Mouse (Mus musculus) hindbrain, postnatal 0 days (tissue): ENCODE data around the gene Lrrc15. TPM values are rescaled to one million over a fixed set of nuclear protein-coding genes. Genes with fewer than 3 reads are reported as not detected.

ENCODE experiments used
- ATAC-seq: fragments of 200-750 bp; cut with Nextera tagmentation; 2 replicates; pipeline ENCODE4 v1.8.0; 2017; ENCODE audit warnings: mild to moderate bottlenecking, moderate TSS enrichment, moderate library complexity
- DNase-seq: peaks from one replicate; pipeline ENCODE4 v3.0.0-alpha.2; 2015; ENCODE audit warnings: low spot score
- H3K27ac ChIP-seq: fragments of 300-500 bp; sonication (generic); 2 replicates; pipeline ENCODE4 v1.5.1; 2014; ENCODE audit warnings: mild to moderate bottlenecking
- H3K27me3 ChIP-seq: fragments of 300-500 bp; sonication (generic); 2 replicates; pipeline ENCODE4 v1.6.1; 2014; ENCODE audit warnings: low read length, mixed read lengths; ENCODE audit not compliant: insufficient read depth
- H3K36me3 ChIP-seq: fragments of 300-500 bp; sonication (generic); 2 replicates; pipeline ENCODE4 v1.6.1; 2014; ENCODE audit warnings: low read length, mixed read lengths; ENCODE audit not compliant: insufficient read depth
- H3K4me1 ChIP-seq: fragments of 300-500 bp; sonication (generic); 2 replicates; pipeline ENCODE4 v1.6.1; 2014; ENCODE audit warnings: antibody characterized with exemption, low read length, mixed read lengths; ENCODE audit not compliant: insufficient read depth
- H3K4me2 ChIP-seq: fragments of 300-500 bp; sonication (generic); 2 replicates; pipeline ENCODE4 v1.6.1; 2014; ENCODE audit warnings: low read depth, mild to moderate bottlenecking, low read length, moderate library complexity, mixed read lengths
- H3K4me3 ChIP-seq: fragments of 300-500 bp; sonication (generic); 2 replicates; pipeline ENCODE4 v1.5.1; 2014; ENCODE audit warnings: low read length
- H3K9ac ChIP-seq: fragments of 300-500 bp; sonication (generic); replicated peaks from 2 replicates; pipeline ENCODE4 v1.6.1; 2014; ENCODE audit warnings: mild to moderate bottlenecking, low read length, moderate library complexity, mixed read lengths
- H3K9me3 ChIP-seq: fragments of 300-500 bp; sonication (generic); 2 replicates; pipeline ENCODE4 v1.6.1; 2016; ENCODE audit warnings: low read length, mixed read lengths
- CTCF ChIP-seq: IDR thresholded peaks from 2 replicates; pipeline ENCODE4 v1.5.1; 2016; ENCODE audit warnings: antibody characterized with exemption, control low read depth, low read depth
- WGBS: fragments of 180-500 bp; shearing (Covaris S2); extraction: QIAGEN DNeasy Blood & Tissue Kit; methylation state at CpG from one replicate; pipeline ENCODE4 v1.1.7; 2014; 5-methylcytosine and 5-hydroxymethylcytosine counted together
- polyA plus RNA-seq: library from polyadenylated mRNA; unstranded; fragments of >200 nt; fragmentation: Nextera tagmentation; extraction: Ambion mirVana; gene quantifications from 2 replicates; pipeline ENCODE4 v1.2.1, GENCODE M21; 2015
- total RNA-seq: library from RNA; depleted of rRNA; stranded (reverse); fragments of >200 nt; gene quantifications from 2 replicates; pipeline ENCODE4 v1.2.3, GENCODE M21; 2014

Gene Lrrc15
- total and polyA plus RNA-seq, 2 experiments from 2014 or later = 0.09 to 0.16 TPM

DNA sequence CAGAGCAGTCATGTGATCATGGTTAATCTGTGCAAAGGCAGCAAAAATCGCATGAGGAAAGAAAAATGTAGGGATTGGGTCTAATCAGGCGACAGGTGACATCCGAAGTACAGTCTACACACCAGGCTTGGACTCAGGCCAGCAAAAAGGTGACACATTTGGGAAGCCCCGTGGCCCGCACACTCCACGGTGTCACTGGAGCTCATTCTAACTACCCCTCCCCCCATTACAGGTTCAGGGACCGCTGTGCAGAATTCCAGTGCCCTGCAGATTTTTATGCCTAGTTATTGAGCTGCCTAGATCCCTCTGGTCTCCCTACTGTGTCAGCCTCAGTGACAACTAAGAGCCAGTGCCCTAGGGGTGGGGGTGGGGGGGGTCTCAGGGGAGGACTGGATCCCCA is 14.4 kb upstream of the Lrrc15 start:
- H3K27ac ChIP-seq = no peak overlapping the region
- no peak overlapping the region for H3K9ac ChIP-seq
- no peak for TF ChIP-seq CTCF
- no peaks in the 10 kb centered on the region for H3K4me1 ChIP-seq
- WGBS = 87% methylated on average over 7 of the region's 7 CpGs
- no peak for ATAC-seq
- H3K4me2 ChIP-seq = no peak overlapping the region
- H3K27me3 ChIP-seq = no peaks in the 10 kb centered on the region
- no peaks in the 10 kb centered on the region for H3K36me3 ChIP-seq
- no peak for DNase-seq
- no peak overlapping the region for H3K4me3 ChIP-seq
- no peaks in the 10 kb centered on the region for H3K9me3 ChIP-seq

DNA sequence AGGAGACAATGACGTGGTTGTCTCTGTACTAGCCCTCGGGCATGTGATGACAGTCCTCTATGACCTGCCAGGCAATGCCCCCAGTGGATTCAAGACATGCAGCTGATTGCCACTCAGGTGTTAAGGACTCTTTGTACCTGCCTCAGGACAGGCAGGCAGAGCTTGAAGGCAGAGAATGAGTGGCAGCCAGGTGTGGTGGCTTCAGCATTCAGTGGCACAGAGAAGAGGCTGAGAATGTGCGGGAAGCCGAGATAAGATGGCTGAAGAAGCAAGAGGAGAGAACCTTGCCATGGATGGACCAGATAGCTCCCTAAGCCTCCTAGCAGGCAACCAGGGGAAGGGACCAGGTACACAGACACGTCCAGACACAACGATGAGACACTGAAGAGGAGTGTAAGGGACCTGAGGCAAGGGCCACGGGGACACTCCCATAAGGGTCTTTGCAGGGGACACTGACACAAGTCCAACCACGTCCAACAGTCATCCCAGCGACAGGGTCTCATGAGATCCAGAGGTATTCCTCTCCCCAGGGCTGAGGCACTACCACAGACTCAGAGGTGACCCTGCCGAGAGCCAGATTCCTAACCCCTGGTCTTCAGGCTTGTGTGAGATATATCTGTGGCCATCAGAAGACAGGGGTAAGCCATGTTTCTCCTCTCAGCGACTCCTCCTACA is 13.7 kb upstream of the Lrrc15 start:
- Histone ChIP-seq H3K27me3 (no peaks in the 10 kb centered on the region), H3K4me3 (no peak overlapping the region), H3K9ac (no peak overlapping the region), H3K4me2 (no peak overlapping the region), H3K36me3 (no peaks in the 10 kb centered on the region), H3K9me3 (no peaks in the 10 kb centered on the region), H3K27ac (no peak overlapping the region), H3K4me1 (no peaks in the 10 kb centered on the region)
- no peak for DNase-seq
- WGBS = 91% methylated on average over 11 of the region's 11 CpGs
- TF ChIP-seq CTCF = no peak
- no peak for ATAC-seq

DNA sequence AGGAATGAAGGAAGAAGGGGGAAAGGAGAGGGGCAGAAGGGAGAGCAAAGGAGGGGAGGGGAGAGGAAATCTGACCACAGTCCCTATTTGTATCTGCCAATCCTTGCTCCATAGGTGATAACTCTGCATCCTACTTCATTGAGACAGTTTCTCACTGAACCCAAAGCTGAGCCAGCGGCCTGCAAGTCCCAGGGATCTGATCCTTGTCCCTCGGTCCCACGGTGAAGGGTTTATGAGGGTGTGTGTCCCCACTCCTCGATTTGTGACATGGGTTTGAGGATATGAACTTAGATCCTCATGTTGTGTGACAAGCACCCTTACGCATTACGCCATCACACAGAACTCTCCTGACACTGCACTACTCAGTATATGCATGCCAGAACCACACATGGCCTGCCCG is 12.1 kb upstream of the Lrrc15 start:
- TF ChIP-seq CTCF = no peak
- Histone ChIP-seq H3K27me3 (no peaks in the 10 kb centered on the region), H3K9ac (no peak overlapping the region), H3K27ac (no peak overlapping the region), H3K4me3 (no peak overlapping the region), H3K4me1 (no peaks in the 10 kb centered on the region), H3K4me2 (no peak overlapping the region), H3K9me3 (no peaks in the 10 kb centered on the region), H3K36me3 (no peaks in the 10 kb centered on the region)
- no peak for ATAC-seq
- DNase-seq = no peak
- WGBS = 92% methylated on average over 7 of the region's 7 CpGs

DNA sequence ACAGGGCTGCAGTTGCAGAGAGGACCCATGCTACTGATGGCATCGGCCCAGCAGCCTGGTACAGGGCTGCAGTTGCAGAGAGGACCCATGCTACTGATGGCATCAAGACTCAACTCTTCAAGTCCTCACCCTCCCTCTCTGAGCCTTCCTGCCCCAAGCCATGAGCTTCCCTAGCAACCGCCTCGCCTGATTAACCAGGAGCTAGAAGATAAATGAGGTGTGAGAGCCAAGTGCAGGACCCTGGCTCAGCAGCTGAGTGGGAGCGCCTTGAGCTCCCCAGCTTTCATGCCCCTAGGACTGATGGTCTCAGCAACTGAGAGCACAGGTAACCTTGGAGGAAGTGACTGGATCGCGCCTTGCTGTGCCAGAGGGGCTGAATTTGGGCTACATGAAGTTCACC is 7.4 kb upstream of the Lrrc15 start:
- DNase-seq = peak; percentile 68
- TF ChIP-seq CTCF = no peak
- WGBS = 65% methylated on average over 6 of the region's 6 CpGs

DNA sequence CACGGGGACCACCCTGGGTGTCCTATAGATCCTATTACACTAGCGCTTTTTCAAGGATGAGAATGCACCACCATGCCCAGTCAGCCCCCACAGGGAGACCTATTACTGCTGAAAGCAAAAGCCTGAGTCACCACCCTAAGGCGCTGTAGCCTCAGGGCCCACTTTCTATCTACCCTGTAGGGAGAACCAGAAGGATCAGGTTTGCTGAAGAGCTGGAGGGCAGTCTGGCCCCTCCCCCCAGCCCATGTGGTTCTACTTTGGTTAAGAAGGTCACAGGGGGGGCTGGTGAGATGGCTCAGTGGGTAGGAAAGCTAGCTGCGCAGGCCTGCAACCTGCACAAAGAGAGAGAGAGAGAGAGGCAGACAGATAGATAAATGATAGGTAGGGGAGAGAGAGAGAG is 2.6 kb upstream of the Lrrc15 start:
- Histone ChIP-seq H3K4me2 (no peak overlapping the region), H3K4me3 (no peak overlapping the region), H3K4me1 (no peaks in the 10 kb centered on the region), H3K9ac (no peak overlapping the region), H3K27me3 (peaks cover 9% of the 10 kb centered on the region; the same call in 1 of the 2 replicates), H3K27ac (no peak overlapping the region), H3K9me3 (no peaks in the 10 kb centered on the region), H3K36me3 (no peaks in the 10 kb centered on the region)
- DNase-seq (no peak), ATAC-seq (no peak)
- 63% methylated on average over 4 of the region's 4 CpGs for WGBS
- no peak for TF ChIP-seq CTCF

More for the DNA sequence above, 7.4 kb upstream of the Lrrc15 start:
- Histone ChIP-seq H3K27ac (no peak overlapping the region), H3K9me3 (no peaks in the 10 kb centered on the region), H3K36me3 (no peaks in the 10 kb centered on the region), H3K27me3 (no peaks in the 10 kb centered on the region), H3K4me1 (no peaks in the 10 kb centered on the region), H3K4me2 (no peak overlapping the region), H3K4me3 (no peak overlapping the region), H3K9ac (no peak overlapping the region)
- peak; percentile 53 for ATAC-seq

DNA sequence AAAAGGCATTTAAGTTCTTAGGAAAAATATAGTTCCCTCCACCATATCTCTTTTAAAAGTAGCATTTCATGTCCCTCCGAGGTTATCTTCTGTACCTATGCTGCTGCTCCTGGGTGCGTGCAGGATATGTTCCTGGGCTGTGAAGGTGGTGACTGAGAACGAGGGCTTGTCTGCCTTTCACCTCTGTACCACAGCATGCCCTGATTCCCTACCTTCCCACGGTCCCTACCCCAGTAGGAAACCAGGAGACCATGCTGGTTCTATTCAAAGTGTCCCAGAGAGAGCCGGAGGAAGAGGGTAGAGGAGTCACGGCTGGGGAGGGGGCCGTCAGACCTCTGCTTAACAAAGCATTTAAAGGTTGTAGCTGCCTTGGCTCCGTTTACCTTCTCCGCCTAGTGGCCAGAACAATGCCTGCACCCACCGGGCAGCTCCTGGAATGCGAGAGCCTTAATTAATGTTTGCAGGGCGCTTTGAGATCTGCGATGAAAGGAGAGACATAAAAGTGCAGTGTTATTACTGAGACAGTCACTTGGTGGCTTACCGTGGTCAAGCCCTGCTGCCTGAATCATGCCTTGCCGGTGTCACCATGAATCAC is 784 bp upstream of the Lrrc15 start:
- Histone ChIP-seq H3K4me2 (peak overlapping the region; percentile 46), H3K27me3 (peaks cover 9% of the 10 kb centered on the region; the same call in 1 of the 2 replicates), H3K4me3 (peak overlapping the region; percentile 19), H3K9ac (no peak overlapping the region), H3K9me3 (no peaks in the 10 kb centered on the region), H3K27ac (no peak overlapping the region), H3K36me3 (no peaks in the 10 kb centered on the region), H3K4me1 (no peaks in the 10 kb centered on the region)
- peak; percentile 75 for DNase-seq
- TF ChIP-seq CTCF = peak; percentile 88
- peak; percentile 52 for ATAC-seq
- 2% methylated on average over 15 of the region's 15 CpGs for WGBS
